Mouse (Mus musculus) adrenal gland, adult 18-20 months (tissue): ENCODE data around the gene Aldh1a1. TPM values are rescaled to one million over a fixed set of nuclear protein-coding genes. Genes with fewer than 3 reads are reported as not detected.
"Not testable (repeated sequence)": the region's sequence is repeated elsewhere in the genome, so short reads cannot be mapped to it uniquely, and the experiment has no call there.

ENCODE experiments used
- DNase-seq, 2 experiments: peaks; one replicate each; pipeline ENCODE4 v3.0.0; 2021 to 2022; ENCODE audit warnings: low spot score in 2 of 2
- total RNA-seq, 2 experiments: library from RNA; stranded (reverse); gene quantifications; 1 replicate in 1 of 2; 2 replicates in 1 of 2; pipeline ENCODE4 v1.2.3; 2021

The Aldh1a1 gene
- total RNA-seq, 2 experiments from 2014 or later = 122 to 515 TPM

DNA sequence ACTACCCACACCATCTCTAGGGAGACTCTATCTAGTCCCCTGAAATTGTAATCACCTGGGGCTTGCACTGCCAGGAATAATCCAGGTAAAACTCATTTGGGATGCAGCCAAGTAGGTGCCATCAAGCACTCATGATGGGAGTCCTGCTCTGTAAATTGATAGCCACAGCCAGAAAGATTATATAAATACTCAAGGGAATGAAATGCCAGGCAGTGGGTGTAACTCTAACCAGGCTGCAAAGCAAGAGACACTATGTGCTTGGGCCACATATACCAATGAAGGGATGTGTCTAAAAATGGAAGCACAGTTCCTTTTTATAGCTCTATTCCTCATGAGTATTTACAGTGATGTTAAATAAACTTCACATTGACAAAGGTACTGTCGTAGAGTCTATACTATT is 56.9 kb downstream of the Aldh1a1 start:
- DNase-seq = no peak

DNA sequence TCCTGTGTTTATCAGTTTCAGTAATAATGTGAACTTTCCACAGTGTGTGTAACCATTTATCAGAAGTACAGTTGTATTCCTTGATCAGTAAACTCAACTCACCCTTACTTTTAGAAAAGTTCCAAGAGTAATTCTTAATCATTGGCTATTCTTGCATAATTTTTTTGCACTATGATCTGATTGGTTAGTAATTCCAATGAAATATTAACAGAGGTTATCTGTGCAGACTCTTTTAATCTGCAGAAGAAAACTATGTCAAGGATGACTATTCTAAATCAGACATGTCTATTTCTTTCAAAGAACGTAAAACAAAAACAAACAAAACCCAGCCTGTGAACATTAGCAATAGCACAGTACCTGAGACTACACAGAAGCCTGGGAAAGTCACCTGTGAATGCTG is 62.9 kb downstream of the Aldh1a1 start:
- no peak for DNase-seq

DNA sequence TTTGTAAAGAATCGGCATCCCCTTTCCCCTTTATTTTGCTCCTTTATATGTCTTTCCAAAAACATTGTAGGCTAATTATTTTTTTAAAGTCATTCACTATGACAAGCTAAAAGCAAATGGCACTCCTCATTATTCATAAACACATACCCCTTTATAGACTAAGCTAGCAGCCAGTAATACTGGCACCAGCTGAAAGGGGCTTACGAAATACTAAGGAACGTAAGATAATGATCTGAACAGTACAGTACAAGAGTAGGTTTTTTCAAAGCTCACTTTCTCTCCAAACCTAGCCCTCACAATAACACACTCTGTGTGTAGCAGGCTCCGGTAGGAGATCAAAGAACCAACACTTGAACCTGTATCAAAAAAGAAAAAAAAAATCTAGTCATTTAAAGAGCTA is 64.7 kb downstream of the Aldh1a1 start:
- no peak for DNase-seq

DNA sequence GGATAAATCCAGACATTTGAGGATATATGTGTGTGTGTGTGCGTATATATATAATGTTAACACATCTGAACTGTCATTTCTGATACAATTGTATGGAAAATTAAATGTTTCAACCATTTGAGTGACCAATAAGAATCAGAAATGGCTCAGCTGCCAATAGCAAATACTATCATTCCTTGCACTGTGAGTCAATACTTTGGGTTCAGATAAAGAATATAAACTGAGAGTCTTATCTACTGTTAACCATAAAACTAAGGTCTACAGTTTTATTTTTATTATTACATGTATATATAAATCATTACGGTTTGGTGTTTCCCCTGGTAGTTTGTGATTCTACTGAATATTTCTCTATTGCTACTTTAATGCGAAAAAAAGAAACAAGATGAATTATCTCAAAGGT is 65.6 kb downstream of the Aldh1a1 start:
- no peak for DNase-seq

DNA sequence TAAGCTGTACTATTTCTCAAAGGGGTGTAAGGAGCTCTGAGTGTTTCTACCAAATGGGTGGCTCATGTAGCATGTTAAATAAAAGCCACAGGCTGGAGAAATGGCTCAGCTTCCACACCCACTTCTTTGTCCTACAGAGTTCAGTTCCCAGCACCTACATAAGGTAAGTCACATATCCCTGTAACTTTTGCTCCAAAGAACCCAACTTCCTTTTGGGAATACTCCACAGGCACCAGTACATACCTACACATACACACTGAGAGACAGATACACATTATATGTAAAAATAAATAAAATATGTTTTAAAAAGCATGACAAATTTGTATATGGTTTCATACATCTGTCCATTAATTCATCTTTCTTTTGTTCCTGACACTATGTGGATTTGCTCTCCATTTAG is 66.0 kb downstream of the Aldh1a1 start:
- DNase-seq = no peak

DNA sequence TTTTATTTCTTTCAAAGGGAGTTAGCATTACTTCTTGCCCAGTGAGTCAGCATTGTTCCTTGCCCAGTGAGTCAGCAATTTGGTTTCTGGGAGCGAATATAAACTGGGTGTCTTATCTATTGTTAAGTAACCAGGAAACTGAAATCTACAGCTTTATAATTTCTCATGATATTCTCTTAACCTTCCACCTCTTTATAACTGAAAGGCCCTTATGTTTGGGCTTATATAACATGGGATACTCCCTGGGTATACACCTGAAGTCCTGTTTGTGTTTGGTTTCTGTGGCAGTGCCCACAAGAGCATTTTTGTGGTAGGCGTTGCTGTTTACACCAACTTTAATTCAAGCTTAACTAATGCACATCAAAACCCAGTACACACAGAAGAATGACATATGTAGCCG is 66.4 kb downstream of the Aldh1a1 start:
- DNase-seq = no peak

DNA sequence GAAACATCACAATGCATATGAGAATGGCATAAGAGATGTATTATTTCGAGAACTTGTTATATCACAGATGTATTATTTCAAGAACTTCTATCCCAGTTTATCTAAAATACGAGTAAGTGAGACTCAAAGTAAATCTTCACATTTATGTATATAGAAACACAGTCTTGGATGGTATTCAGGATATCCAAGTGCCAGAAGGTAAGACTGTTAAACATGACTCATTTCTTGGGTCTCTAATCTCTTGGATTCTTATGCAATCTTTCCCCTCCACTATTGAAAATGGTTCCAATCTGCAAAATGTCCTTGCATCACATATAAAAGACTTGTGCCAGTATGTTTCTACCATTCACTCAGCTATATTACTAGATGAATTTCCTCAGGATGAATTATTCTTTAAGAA is 67.4 kb downstream of the Aldh1a1 start:
- DNase-seq = no peak

DNA sequence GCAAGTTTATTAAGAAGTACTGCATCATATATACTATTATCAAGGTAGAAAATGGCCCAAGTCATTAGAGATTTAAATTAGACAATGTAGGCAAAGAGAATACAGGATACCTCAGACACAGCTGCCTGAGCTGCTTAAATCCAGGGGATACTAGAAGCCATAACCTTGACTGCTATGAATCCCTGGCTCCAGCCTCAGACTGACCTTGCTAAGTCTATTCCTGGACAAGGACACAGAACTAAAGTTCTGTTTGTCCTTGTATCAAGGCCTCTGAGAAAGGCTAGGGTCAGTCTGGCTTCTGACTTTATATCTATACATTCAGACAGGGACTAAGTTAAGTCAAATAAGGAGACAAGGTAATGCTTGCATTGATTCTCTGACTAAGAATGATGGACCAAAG is 69.9 kb downstream of the Aldh1a1 start:
- DNase-seq = no peak

DNA sequence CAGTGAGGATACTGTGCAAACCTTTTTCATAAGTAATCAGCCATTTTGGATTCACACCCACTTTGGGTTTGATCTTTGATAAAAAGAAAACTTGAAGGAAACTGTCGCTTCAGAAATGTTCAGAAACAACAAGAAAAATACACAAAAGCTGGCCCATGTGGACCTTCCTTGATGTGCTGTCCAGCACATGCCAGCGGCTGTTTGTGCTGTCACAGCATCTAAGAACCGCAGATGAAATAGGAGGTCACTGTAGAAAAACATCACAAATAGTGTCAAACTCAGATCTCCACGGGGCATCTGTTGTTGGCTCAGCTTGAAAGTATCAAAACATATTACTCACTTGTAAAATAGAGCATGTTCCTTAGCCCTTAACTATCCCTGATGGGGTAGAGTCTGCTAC is 73.8 kb downstream of the Aldh1a1 start:
- DNase-seq = no peak

DNA sequence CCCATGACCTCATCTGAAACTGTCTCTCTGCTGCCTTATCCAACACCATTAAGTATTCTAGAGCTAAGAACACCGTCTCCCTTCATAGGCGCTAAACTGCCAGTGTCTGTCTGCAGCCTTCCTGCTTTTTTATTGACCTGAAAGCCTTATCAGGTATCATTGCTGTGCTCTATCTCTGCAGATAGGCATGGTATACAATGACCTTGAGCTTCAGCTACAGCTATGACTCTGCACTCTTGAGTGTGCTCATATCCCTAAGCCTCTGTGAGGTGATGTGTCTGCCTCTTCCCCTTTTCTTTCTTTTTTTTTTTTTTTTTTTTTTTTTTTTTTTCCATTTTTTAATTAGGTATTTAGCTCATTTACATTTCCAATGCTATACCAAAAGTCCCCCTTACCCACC is 74.5 kb downstream of the Aldh1a1 start:
- no peak for DNase-seq

DNA sequence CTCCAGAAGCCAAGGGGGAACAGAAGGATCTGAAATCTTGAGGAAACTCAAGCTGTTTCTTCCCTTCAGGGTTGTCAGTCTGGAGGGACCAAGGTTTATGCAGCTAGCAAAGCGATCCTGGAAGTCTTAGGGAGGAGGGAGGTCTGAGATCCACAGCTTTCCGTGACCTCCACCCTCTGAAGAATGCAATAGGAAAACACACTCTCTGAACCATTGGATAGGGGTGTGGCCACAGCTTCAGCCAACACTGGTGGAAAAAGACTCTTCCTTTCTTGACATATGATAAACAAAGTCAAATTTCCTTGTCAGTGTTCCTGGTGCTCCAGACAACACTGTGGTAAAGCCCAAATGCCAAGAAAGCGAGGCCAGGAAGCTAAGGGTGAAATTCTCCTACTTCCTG is 84.5 kb downstream of the Aldh1a1 start:
- no peak for DNase-seq

DNA sequence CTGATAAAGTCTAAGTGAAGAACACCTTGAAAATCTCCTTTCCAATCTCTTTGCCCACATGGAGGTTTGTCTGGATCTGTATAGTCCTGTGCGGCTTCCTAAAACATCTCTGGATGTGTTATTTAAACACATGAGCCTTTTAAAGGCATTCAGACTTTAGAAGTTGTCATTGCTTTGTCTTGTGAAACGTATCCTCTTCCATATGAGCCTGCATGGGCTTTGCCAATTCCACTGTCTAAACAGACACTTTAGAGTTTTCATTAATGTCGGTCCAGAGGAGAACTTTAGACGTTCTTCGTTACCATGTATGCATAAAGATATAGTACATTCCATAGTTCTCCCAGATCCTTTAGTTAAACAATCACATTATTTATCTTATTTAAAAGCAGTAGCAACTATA is 84.9 kb downstream of the Aldh1a1 start:
- DNase-seq = no peak

DNA sequence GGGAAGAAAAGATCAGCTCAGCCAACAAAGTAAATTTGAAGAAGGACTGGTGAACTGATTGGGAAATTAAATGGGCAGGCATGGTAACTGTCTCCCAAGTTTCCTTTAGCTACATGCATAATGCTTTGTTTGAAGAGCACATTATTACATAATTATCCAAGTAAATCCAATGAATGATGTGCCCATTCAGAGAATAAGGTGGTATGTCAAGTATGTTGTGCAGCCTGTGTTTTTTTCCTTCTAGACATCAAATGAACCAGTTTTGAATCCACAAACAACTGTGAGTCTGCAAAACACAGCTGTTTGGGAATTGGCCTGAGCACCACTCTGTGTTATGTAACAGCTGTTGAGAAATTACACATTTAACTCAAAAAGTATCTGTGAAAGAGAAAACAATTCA is 107.4 kb downstream of the Aldh1a1 start:
- DNase-seq = no peak

DNA sequence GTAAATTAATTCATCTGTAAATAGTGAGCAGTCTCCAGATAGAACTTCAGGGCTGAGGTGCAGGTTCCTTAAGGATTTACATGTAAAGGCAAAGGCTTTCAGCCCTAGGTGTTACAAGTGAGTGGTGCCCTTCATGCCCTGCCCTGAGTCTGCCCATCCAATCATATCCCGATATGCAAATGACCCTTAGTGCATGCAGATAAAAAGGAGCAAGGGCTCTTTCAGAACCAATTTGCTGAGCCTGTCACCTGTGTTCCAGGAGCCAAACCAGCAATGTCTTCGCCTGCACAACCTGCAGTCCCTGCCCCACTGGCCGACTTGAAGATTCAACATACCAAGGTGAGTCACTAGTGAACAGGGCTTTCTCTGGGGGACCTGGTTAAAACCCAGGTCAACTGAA is 109.2 kb downstream of the Aldh1a1 start:
- peak in 1 of 2 experiments; percentile 34 for DNase-seq

DNA sequence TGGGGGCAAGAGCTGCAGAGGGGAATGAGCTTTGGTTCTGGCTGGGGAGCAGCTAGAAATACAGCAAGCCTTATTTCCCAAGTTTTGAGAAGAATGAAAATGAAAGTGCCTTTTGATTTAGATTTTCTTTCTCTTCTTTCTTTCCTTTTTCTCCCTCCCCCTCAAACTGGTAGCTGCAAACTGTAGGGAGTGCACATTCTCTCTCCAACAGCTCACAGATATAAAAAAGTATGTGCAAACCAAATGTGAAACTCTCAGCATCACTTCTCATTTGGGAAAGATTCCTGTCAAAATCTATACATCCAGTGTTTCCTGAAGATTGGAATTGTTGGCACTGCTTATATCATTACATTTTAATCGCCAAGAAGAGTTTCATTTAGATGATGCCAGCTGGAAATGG is 110.7 kb downstream of the Aldh1a1 start:
- DNase-seq = no peak

DNA sequence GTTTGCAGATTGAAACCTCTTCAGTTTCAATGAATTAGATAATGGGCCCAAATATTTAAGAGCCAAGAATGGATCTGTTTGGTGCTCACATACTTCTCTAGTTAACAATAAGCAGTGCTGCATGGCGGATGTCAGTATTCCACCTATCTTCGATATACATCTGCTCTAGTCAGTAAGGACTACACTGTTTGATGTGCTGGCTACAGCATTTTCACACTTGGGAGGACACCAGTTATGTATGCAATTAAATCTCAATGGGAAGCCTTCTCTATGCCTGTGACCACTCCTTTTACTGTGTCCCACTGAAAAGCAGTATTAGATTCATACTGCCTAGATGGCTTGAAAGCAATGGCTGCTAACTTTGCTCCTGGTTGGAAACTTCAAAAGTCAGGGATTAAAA is 111.4 kb downstream of the Aldh1a1 start:
- no peak for DNase-seq

DNA sequence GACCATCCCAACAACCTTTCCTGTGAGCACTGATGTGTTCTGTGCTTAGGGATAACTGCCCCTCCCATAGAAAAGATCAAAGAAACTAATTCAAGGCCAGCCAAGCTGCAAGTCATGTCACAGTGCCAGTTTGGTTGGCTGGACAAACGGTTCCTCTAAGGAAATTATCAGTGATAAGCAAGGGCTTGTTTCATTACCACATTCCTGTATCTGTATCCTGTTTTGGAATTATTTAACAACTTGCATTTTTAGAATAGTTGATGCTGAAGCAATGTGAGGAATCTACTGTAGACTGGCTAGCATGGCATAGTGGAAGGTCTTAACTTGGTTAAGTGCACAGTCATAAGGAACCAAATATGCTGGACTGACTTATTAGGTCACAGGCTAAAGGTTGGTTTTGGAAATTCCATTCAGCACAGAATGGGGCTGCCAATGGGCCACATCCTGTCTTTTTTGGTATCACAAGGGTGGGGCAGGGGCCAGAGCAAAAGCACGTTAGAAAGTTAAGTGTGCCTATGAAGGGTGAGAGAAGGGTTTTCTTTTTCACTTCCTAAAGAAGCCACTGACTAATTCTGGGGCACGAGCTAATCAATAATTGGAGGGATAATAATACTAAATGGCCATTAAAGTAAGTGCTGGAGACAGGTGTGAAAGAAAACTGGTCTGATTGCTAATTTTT is 121.9 kb downstream of the Aldh1a1 start:
- DNase-seq = no peak

DNA sequence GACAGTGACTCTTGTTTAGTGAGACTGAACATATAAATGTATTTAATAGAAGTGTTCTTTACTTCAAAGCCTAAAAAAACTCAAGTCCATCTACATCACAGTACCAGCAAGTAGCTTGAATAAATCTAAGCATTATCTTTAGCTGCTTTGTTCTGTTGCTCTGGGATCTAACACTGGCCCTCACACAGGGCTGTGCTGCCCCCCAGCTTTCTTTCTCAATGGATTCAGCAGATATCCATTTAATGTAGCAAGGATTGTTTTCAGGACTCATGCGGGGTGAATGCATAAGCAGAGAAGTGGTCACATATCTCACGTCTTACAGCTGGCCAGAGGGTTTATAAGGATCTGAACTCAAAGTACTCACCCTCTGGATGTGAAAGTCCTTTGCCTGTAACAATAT is 129.9 kb downstream of the Aldh1a1 start:
- DNase-seq = no peak

DNA sequence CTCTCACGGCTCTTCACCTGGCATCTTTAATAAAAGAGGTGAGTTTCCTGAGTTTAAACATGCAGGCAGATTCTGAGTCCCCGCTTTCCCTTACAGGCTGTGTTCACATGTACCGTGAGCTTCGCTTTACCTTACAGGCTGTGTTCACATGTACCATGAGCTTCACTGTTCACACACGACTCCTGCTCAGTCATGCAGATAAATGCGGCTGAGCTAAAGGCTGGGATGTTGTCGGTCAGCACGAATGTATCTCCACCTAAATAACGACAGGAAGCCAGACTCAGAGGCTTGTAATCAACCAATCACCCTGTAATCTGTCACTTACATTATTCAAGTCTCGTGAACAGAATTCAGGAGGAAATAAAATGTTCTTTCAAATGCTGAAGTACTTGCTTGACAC is 130.9 kb downstream of the Aldh1a1 start:
- DNase-seq = no peak

DNA sequence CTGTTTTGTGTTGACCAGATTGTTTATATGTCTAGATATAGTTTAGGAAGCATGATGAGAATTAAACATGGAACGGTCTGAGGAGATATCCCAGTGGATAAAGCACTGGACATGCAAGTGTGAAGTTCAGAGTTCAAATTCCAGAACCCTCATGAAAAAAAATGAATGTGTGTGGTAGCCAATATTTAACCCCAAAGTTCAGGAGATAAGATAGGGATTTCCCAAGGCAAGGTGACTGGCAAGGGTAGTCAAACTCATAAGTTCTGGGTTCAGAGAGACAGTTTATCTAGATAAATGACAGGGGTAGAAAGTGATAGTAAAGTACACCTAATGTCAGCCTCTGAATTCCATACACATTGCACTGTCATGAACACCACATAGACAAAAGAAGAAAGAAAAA is 138.5 kb downstream of the Aldh1a1 start:
- no peak for DNase-seq

DNA sequence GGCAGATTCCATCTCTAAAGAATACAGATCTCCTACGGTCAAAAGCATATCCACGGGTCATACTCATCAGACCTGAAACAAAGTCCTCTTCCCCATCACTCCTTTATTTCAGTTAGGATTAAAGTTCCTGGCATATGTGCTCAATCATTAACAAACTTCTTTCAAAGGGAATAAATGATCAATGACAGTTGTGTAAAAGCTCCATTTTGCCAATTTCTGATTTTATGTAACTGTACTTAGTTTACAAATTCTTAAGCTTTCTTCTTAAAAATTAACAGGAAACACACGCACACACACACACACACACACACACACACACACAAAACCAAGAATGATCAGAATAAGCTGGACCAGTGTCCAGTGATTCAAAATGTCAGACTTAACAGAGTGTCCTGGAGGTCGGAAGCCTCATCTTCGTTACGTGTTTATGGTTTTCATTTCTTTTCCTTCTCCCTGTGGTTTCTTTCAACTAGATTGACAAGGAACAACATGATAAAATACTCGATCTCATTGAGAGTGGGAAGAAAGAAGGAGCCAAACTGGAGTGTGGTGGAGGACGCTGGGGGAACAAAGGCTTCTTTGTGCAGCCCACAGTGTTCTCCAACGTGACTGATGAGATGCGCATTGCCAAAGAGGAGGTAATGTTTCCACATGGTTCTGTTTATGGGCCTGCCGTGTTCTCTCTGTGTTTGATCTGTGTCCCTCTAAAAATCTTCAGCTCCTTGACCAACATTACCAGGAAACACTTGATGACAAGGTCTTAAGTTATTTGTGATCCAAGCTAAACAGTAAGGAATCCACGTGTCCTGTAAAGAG is 141.6 kb downstream of the Aldh1a1 start:
- no peak for DNase-seq

DNA sequence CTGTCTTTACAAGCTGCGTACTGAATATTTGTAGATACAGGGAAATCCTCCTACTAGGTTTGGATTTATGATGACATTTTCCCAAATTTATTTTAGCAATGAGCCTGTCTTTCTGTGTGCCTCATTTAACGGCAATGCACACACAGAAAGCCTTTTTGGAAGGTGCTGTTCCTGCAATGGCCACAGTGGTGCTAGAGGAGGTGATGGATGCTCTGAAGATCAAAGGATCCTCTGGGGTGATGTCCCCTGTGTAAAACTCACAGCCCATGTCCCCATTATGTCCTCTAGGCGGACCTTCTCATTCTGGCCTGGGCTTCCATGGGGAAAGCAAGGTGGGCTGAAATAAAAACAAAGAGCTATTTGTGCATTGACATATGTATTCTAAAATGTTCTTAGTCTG is 151.8 kb downstream of the Aldh1a1 start:
- DNase-seq = no peak

DNA sequence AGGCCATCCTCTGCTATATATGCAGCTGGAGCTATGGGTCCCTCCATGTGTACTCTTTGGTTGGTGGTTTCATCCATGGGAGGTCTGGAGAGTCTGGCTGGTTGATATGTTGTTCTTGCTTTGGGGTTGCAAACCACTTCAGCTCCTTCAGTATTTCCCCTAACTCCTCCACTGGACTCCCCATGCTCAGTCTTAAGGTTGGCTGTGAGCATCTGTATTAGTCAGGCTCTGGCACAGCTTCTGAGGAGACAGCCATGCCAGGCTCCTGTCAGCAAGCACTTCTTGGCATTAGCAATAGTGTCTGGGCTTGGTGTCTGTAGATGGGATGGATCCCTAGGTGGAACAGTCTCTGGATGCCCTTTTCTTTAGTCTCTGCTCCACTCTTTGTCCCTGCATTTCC is 155.0 kb downstream of the Aldh1a1 start:
- DNase-seq = not testable (repeated sequence)
